Mouse (Mus musculus): ENCODE data around the gene Slc7a14. TPM values are rescaled to one million over a fixed set of nuclear protein-coding genes. Genes with fewer than 3 reads are reported as not detected.

Slc7a14 gene
- polyA plus RNA-seq (2012; rRNA removed) = 0.53 and 0.79 TPM in 2 replicates

DNA sequence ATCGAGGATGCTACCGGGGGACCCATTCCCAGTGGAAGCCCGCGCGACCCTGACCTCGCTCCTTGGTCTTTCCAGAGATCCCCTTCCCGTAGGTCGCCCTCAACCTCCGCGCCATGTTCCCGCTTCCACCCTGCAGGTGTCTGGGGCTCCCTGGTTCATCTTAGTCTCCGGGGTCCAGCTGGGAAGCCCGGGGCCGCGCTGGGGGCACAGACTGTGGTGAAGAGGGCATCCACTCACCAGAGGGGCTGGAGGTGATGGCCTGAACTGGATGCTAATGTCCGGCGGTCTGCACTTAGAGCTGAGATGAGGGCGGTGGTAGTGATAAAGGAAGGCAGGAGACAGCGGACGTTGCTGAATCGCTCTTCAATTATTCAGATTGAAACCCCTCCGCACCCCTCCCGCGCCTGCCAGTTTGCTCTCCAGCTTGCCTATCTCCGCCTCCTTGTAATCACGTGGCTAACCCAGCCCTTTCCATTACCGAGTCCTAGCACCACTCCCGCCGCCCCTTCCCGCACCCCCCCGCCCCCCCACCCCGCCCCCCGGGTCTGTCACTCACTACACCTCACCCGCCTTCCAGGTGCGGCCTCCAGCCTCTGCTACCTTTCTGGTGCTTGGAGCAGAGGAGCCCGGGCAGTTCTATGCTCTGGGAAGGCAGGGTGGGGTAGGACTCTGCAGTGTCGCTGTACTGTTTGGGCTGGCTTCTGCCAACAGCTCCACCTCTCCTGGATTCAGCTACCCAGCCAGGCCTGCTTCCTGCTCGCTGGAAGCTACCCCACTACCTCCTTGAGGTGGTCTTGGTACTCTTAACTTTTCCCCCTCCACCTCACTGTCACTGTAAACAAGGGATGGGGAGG lies at the start of gene Slc7a14:
Slc7a14 (minus strand) TSS at position 445 of the 854 bp plus-strand sequence.

Other genes starting within 250 kb of the Slc7a14 start
- gene Skil, start 215.3 kb downstream of the Slc7a14 start, polyA plus RNA-seq (2012; rRNA removed) = 5.1 and 5.3 TPM in 2 replicates
- gene Cldn11, start 160.5 kb downstream of the Slc7a14 start, polyA plus RNA-seq (2012; rRNA removed) = 0.60 and 0.86 TPM in 2 replicates

Measured in colon, adult 2 months (tissue).